Mouse (Mus musculus) retina, adult 2 months (tissue): ENCODE data around the gene C1qtnf6.

ENCODE experiments used
- DNase-seq: peaks from one replicate; pipeline ENCODE4 v3.0.0-alpha.2; 2012; ENCODE audit warnings: low read depth, low spot score

Gene C1qtnf6

GRCm38 (mm10) chr15:78530671-78531450 lies at the start of gene C1qtnf6:
Gene C1qtnf6 (minus strand): TSS chr15:78531416.
- DNase-seq, result no peak

- DNase-seq, result no peak
Observed at GRCm38 (mm10) chr15:78576284-78576810, 45.1 kb upstream of the C1qtnf6 start.

- DNase-seq, result no peak
Observed at GRCm38 (mm10) chr15:78572658-78573397, 41.6 kb upstream of the C1qtnf6 start, which contains the start of gene Rac2. Gene Rac2 (minus strand): TSS chr15:78572783.

- no peak for DNase-seq
Observed at GRCm38 (mm10) chr15:78572270-78572600, 41.0 kb upstream of the C1qtnf6 start.

GRCm38 (mm10) chr15:78571554-78572269 lies 40.5 kb upstream of the C1qtnf6 start:
- no peak for DNase-seq

GRCm38 (mm10) chr15:78570170-78570569 lies 39.0 kb upstream of the C1qtnf6 start:
- no peak for DNase-seq

- DNase-seq, result no peak
Observed at GRCm38 (mm10) chr15:78567608-78568120, 36.4 kb upstream of the C1qtnf6 start.

- DNase-seq, result no peak
Observed at GRCm38 (mm10) chr15:78564764-78565435, 33.7 kb upstream of the C1qtnf6 start.

GRCm38 (mm10) chr15:78563937-78564336 lies 32.7 kb upstream of the C1qtnf6 start:
- no peak for DNase-seq

- DNase-seq, result no peak
Observed at GRCm38 (mm10) chr15:78563344-78563743, 32.1 kb upstream of the C1qtnf6 start.

- no peak for DNase-seq
Observed at GRCm38 (mm10) chr15:78559141-78559979, 28.1 kb upstream of the C1qtnf6 start.

- DNase-seq, result no peak
Observed at GRCm38 (mm10) chr15:78557693-78558535, 26.7 kb upstream of the C1qtnf6 start.

- DNase-seq, result no peak
Observed at GRCm38 (mm10) chr15:78554545-78555313, 23.5 kb upstream of the C1qtnf6 start.

- no peak for DNase-seq
Observed at GRCm38 (mm10) chr15:78549189-78549734, 18.0 kb upstream of the C1qtnf6 start.

- no peak for DNase-seq
Observed at GRCm38 (mm10) chr15:78548711-78549110, 17.5 kb upstream of the C1qtnf6 start.

GRCm38 (mm10) chr15:78548336-78548665 lies 17.1 kb upstream of the C1qtnf6 start:
- no peak for DNase-seq

GRCm38 (mm10) chr15:78547415-78548335 lies 16.5 kb upstream of the C1qtnf6 start:
- no peak for DNase-seq
